Mouse (Mus musculus) forebrain, postnatal 0 days (tissue): ENCODE results near the gene Foxk1. TPM values are rescaled to one million over a fixed set of nuclear protein-coding genes. Genes with fewer than 3 reads are reported as not detected.
A peak's percentile ranks its signal among the peaks of the same experiment; 100 is the strongest.

ENCODE experiments used
- ATAC-seq: fragments of 200-750 bp; cut with Nextera tagmentation; 2 replicates; pipeline ENCODE4 v1.8.0; 2017; ENCODE audit warnings: mild to moderate bottlenecking, moderate library complexity
- DNase-seq: peaks from one replicate; pipeline ENCODE4 v3.0.0-alpha.2; 2015
- H3K27ac ChIP-seq: fragments of 300-500 bp; sonication (generic); 2 replicates; pipeline ENCODE4 v1.5.1; 2014; ENCODE audit warnings: low read depth, mild to moderate bottlenecking, antibody characterized with exemption, low read length, moderate library complexity, mixed read lengths
- H3K27me3 ChIP-seq: fragments of 300-500 bp; sonication (generic); 2 replicates; pipeline ENCODE4 v1.6.1; 2014; ENCODE audit warnings: mild to moderate bottlenecking, low read length, mixed read lengths; ENCODE audit not compliant: insufficient read depth
- H3K36me3 ChIP-seq: fragments of 300-500 bp; sonication (generic); 2 replicates; pipeline ENCODE4 v1.6.1; 2014; ENCODE audit warnings: mild to moderate bottlenecking, moderate library complexity; ENCODE audit not compliant: insufficient read depth
- H3K4me1 ChIP-seq: fragments of 300-500 bp; sonication (generic); 2 replicates; pipeline ENCODE4 v1.6.1; 2014; ENCODE audit warnings: antibody characterized with exemption; ENCODE audit not compliant: insufficient read depth
- H3K4me2 ChIP-seq: fragments of 300-500 bp; sonication (generic); 2 replicates; pipeline ENCODE4 v1.6.1; 2014; ENCODE audit warnings: low read depth, mild to moderate bottlenecking, moderate library complexity
- H3K4me3 ChIP-seq: fragments of 300-500 bp; sonication (generic); 2 replicates; pipeline ENCODE4 v1.5.1; 2014; ENCODE audit warnings: low read depth, low read length, mixed read lengths
- H3K9ac ChIP-seq: fragments of 300-500 bp; sonication (generic); 2 replicates; pipeline ENCODE4 v1.6.1; 2014; ENCODE audit warnings: mild to moderate bottlenecking
- H3K9me3 ChIP-seq: fragments of 300-500 bp; sonication (generic); 2 replicates; pipeline ENCODE4 v1.6.1; 2016; ENCODE audit warnings: low read length
- CTCF ChIP-seq: sonication (generic); IDR thresholded peaks from 2 replicates; pipeline ENCODE4 v1.5.1; 2016; ENCODE audit warnings: antibody characterized with exemption, control low read depth, low read depth
- whole genome bisulfite sequencing: fragments of 180-500 bp; shearing (Covaris S2); extraction: QIAGEN DNeasy Blood & Tissue Kit; methylation state at CpG from one replicate; pipeline ENCODE4 v1.1.7; 2014; 5-methylcytosine and 5-hydroxymethylcytosine counted together
- polyA plus RNA-seq: library from polyadenylated mRNA; unstranded; fragments of >200 nt; fragmentation: Nextera tagmentation; extraction: Ambion mirVana; gene quantifications from 2 replicates; pipeline ENCODE4 v1.2.1, GENCODE M21; 2015
- total RNA-seq: library from RNA; depleted of rRNA; stranded (reverse); fragments of >200 nt; gene quantifications from 2 replicates; pipeline ENCODE4 v1.2.3, GENCODE M21; 2014; rRNA removed

The Foxk1 gene
- total RNA-seq, result 13.8 and 19.0 TPM in 2 replicates
- polyA plus RNA-seq, result 3.2 and 5.0 TPM in 2 replicates

GRCm38 (mm10) chr5:142400981-142401640 is at the start of gene Foxk1:
TSS of gene Foxk1 (plus strand) at chr5:142401497.
- DNase-seq (peak; percentile 97), ATAC-seq (peak; percentile 94)
- peak within 1 kb of the TSS; percentile 85 for H3K27ac ChIP-seq
- TF ChIP-seq CTCF, result no peak
- peaks cover 32% of the 10 kb centered on the region for H3K4me1 ChIP-seq
- H3K27me3 ChIP-seq, result no peaks in the 10 kb centered on the region
- no peaks in the 10 kb centered on the region; the same call in 1 of the 2 replicates for H3K36me3 ChIP-seq
- H3K9ac ChIP-seq, result peak within 1 kb of the TSS; percentile 90
- peak within 1 kb of the TSS; percentile 99 for H3K4me3 ChIP-seq
- under 1% methylated on average over 57 of the region's 60 CpGs for WGBS
- H3K4me2 ChIP-seq, result peak within 1 kb of the TSS; percentile 90
- no peaks in the 10 kb centered on the region for H3K9me3 ChIP-seq

- Histone ChIP-seq H3K27me3 (no peaks in the 10 kb centered on the region), H3K27ac (no peak overlapping the region), H3K9ac (no peak overlapping the region), H3K4me3 (no peak overlapping the region), H3K36me3 (no peaks in the 10 kb centered on the region), H3K4me2 (no peak overlapping the region), H3K9me3 (0 out of 2 replicates have a peak, but pooled peaks cover 4% of the 10 kb centered on the region), H3K4me1 (no peaks in the 10 kb centered on the region)
- ATAC-seq, result no peak
- DNase-seq, result no peak
- TF ChIP-seq CTCF, result no peak
- WGBS, result 94% methylated on average over 5 of the region's 5 CpGs
These were observed 48.9 kb upstream of the Foxk1 start for GRCm38 (mm10) chr5:142352336-142352892.

GRCm38 (mm10) chr5:142355144-142355543 is 46.2 kb upstream of the Foxk1 start:
- DNase-seq, result no peak

GRCm38 (mm10) chr5:142361166-142361565 is 40.1 kb upstream of the Foxk1 start:
- TF ChIP-seq CTCF, result no peak
- Histone ChIP-seq H3K27ac (no peak overlapping the region), H3K9me3 (no peaks in the 10 kb centered on the region), H3K36me3 (no peaks in the 10 kb centered on the region), H3K4me3 (no peak overlapping the region), H3K4me1 (no peaks in the 10 kb centered on the region), H3K9ac (no peak overlapping the region), H3K4me2 (no peak overlapping the region), H3K27me3 (no peaks in the 10 kb centered on the region)
- no peak for ATAC-seq
- no peak for DNase-seq
- 44% methylated on average over 5 of the region's 5 CpGs for WGBS

More at GRCm38 (mm10) chr5:142355144-142355543, 46.2 kb upstream of the Foxk1 start:
- Histone ChIP-seq H3K4me2 (no peak overlapping the region), H3K9me3 (no peaks in the 10 kb centered on the region), H3K27ac (no peak overlapping the region), H3K27me3 (no peaks in the 10 kb centered on the region), H3K36me3 (no peaks in the 10 kb centered on the region), H3K4me3 (no peak overlapping the region), H3K4me1 (no peaks in the 10 kb centered on the region), H3K9ac (no peak overlapping the region)
- TF ChIP-seq CTCF, result no peak
- ATAC-seq, result no peak
- WGBS, result 89% methylated on average over 3 of the region's 3 CpGs

GRCm38 (mm10) chr5:142362894-142363293 is 38.4 kb upstream of the Foxk1 start:
- no peak overlapping the region for H3K4me2 ChIP-seq
- 38% methylated on average over 3 of the region's 3 CpGs for WGBS
- no peaks in the 10 kb centered on the region for H3K9me3 ChIP-seq
- DNase-seq (peak; percentile 73), ATAC-seq (peak; percentile 5; the same call in 1 of the 2 replicates)
- H3K27me3 ChIP-seq, result no peaks in the 10 kb centered on the region
- TF ChIP-seq CTCF, result no peak
- H3K4me1 ChIP-seq, result peaks cover 5% of the 10 kb centered on the region
- no peak overlapping the region for H3K4me3 ChIP-seq
- no peaks in the 10 kb centered on the region for H3K36me3 ChIP-seq
- H3K27ac ChIP-seq, result no peak overlapping the region
- H3K9ac ChIP-seq, result no peak overlapping the region

- TF ChIP-seq CTCF, result no peak
- no peak for DNase-seq
- no peak overlapping the region for H3K4me2 ChIP-seq
These were observed 37.2 kb upstream of the Foxk1 start for GRCm38 (mm10) chr5:142364095-142364494.

More at GRCm38 (mm10) chr5:142364095-142364494, 37.2 kb upstream of the Foxk1 start:
- H3K9me3 ChIP-seq, result no peaks in the 10 kb centered on the region
- no peak overlapping the region for H3K4me3 ChIP-seq
- H3K36me3 ChIP-seq, result no peaks in the 10 kb centered on the region
- ATAC-seq, result no peak
- 54% methylated on average over 5 of the region's 5 CpGs for WGBS
- no peaks in the 10 kb centered on the region for H3K27me3 ChIP-seq
- no peak overlapping the region for H3K27ac ChIP-seq
- peaks cover 5% of the 10 kb centered on the region for H3K4me1 ChIP-seq
- H3K9ac ChIP-seq, result no peak overlapping the region
